Mouse (Mus musculus) neural tube, embryonic 11.5 days (tissue): Measurements from ENCODE around the gene Phc2. TPM values are rescaled to one million over a fixed set of nuclear protein-coding genes. Genes with fewer than 3 reads are reported as not detected.
A peak's percentile ranks its signal among the peaks of the same experiment; 100 is the strongest.

Source experiments
- ATAC-seq: fragments of 200-750 bp; cut with Nextera tagmentation; 2 replicates; pipeline ENCODE4 v1.8.0; 2017; ENCODE audit warnings: moderate number of reproducible peaks, mild to moderate bottlenecking, moderate TSS enrichment, moderate library complexity; ENCODE audit not compliant: insufficient read depth, low FRiP score, low TSS enrichment
- DNase-seq: peaks from one replicate; pipeline ENCODE4 v3.0.0-alpha.2; 2015; ENCODE audit warnings: low spot score
- H3K27ac ChIP-seq: fragments of 300-500 bp; sonication (generic); 2 replicates; pipeline ENCODE4 v1.5.1; 2014; ENCODE audit warnings: low read depth, mild to moderate bottlenecking, low read length
- H3K27me3 ChIP-seq: fragments of 300-500 bp; sonication (generic); 2 replicates; pipeline ENCODE4 v1.6.1; 2014; ENCODE audit warnings: mild to moderate bottlenecking, low read length, mixed read lengths; ENCODE audit not compliant: control insufficient read depth, insufficient read depth
- H3K36me3 ChIP-seq: fragments of 300-500 bp; sonication (generic); 2 replicates; pipeline ENCODE4 v1.6.1; 2014; ENCODE audit warnings: mild to moderate bottlenecking, low read length, moderate library complexity, mixed read lengths; ENCODE audit not compliant: control insufficient read depth, insufficient read depth
- H3K4me1 ChIP-seq: fragments of 300-500 bp; sonication (generic); 2 replicates; pipeline ENCODE4 v1.6.1; 2014; ENCODE audit warnings: low read length, mixed read lengths; ENCODE audit not compliant: control insufficient read depth, insufficient read depth
- H3K4me2 ChIP-seq: fragments of 300-500 bp; sonication (generic); 2 replicates; pipeline ENCODE4 v1.6.1; 2014; ENCODE audit warnings: low read depth, mild to moderate bottlenecking, moderate library complexity
- H3K4me3 ChIP-seq: fragments of 300-500 bp; sonication (generic); 2 replicates; pipeline ENCODE4 v1.5.1; 2014; ENCODE audit warnings: low read depth, low read length
- H3K9ac ChIP-seq: fragments of 300-500 bp; sonication (generic); 2 replicates; pipeline ENCODE4 v1.6.1; 2014; ENCODE audit warnings: mild to moderate bottlenecking, low read length
- H3K9me3 ChIP-seq: fragments of 300-500 bp; sonication (generic); 2 replicates; pipeline ENCODE4 v1.6.1; 2016; ENCODE audit warnings: low read length; ENCODE audit not compliant: control insufficient read depth
- WGBS: fragments of 180-500 bp; shearing (Covaris S2); extraction: QIAGEN DNeasy Blood & Tissue Kit; methylation state at CpG from one replicate; pipeline ENCODE4 v1.1.7; 2014; 5-methylcytosine and 5-hydroxymethylcytosine counted together
- polyA plus RNA-seq: library from polyadenylated mRNA; unstranded; fragments of >200 nt; fragmentation: Nextera tagmentation; extraction: Ambion mirVana; gene quantifications from 2 replicates; pipeline ENCODE4 v1.2.1, GENCODE M21; 2014

Gene Phc2
- polyA plus RNA-seq, 1 experiment from 2014 or later = 123 TPM

DNA sequence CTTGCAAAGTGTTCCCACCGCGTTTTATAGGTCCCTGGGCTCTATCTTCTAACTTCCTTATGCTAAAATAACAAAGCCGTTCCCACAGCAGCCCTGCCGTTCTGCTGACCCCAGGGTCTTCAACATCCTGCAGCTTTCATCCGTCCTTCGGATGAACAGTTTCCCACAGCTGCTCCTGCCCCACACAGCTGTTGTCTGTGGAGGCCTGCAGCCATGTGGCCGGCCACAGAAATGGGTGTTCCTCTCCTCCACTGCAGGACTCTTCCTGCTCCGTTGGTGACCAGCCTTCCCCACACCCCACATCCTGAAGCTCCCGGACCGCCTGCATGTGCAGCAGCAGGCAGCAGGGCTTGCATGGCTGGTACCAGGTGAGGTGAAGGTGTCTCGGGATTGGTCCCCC, 17.3 kb upstream of the Phc2 start:
- H3K9me3 ChIP-seq = no peaks in the 10 kb centered on the region
- H3K4me3 ChIP-seq = no peak overlapping the region
- peaks cover 13% of the 10 kb centered on the region for H3K4me1 ChIP-seq
- no peak overlapping the region for H3K27ac ChIP-seq
- no peak overlapping the region for H3K4me2 ChIP-seq
- no peaks in the 10 kb centered on the region for H3K27me3 ChIP-seq
- H3K9ac ChIP-seq = no peak overlapping the region
- H3K36me3 ChIP-seq = no peaks in the 10 kb centered on the region
- ATAC-seq = no peak
- DNase-seq = peak; percentile 44
- WGBS = 38% methylated on average over 11 of the region's 11 CpGs

DNA sequence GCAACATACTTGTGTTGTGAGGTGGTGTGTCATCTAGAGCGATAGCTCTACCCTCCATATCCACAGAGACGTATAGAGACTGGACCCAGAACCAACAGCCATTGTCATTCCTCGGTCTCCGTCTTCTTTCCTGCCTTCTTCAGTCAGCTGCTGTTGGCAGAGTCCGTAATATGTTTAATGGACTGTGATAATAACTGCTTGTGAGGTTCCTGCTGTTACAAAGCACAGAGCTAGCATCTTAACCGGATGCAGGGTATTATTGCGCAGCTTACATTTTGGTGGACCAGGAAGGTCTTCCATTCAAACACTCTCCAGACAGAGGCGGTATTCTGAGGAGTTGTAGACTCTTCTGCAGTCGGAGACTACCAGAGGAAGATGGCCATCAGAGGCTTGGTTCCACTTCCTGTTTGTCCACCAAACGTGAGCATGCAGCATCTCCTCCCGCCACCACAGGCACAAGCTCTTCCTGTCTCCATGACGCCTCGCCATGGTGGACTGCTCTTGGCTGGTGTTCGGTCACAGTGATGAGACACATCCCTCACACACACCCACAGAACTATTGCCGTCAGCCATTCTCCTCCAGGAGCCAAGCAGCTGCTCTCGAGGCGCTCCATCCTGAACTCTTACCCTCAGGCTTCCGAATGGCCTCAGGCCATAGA, 16.1 kb upstream of the Phc2 start:
- Histone ChIP-seq H3K4me1 (peaks cover 17% of the 10 kb centered on the region), H3K4me2 (no peak overlapping the region), H3K4me3 (no peak overlapping the region), H3K27ac (no peak overlapping the region), H3K36me3 (no peaks in the 10 kb centered on the region), H3K9me3 (no peaks in the 10 kb centered on the region), H3K27me3 (no peaks in the 10 kb centered on the region), H3K9ac (no peak overlapping the region)
- ATAC-seq (no peak), DNase-seq (no peak)
- 85% methylated on average over 18 of the region's 18 CpGs for WGBS

DNA sequence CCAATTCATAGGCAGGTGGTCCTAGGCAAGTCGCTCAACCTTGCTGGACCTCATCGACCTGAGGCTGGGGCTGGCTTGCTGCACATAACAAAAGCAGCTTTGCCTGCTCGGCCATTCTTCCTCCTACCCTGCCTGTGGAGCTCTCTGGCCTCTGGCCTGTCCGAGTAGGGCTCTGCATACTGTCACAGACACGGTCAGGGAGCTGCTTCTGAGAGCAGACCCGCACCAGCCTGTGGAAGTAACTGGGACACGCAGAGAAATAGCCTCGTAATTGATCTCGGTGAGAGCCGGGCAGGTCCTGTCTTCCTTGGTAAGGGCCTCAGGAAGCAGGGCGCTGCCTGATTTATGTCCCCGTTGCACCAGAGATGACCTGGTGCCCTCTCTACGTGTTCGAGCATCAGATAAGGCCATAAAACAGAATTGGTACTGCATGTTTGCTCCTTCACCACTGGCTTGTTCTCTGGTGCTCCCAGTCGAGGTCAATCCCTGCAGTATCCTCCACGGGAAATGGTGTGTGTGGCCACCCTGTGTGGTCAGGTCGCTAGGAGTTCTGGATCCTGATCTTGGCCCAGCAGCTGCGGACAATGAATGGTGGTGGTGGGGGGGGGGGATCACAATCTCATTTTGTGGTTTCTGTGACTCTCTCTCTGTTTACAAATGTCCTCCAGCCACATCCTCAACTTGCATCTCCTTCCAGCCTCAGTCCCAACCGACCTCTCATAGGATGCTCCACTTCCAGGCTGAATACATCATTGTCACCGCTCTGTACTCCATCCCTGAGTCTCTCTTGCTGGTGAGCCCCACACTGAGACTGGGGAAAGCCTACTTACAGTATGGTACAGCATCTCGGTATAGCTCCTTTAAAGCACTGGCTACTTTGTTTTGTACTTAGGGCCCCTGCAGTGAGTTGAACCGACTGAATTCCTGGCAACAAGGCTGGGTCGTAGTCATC, 12.5 kb upstream of the Phc2 start:
- peak overlapping the region; percentile 15; the same call in 1 of the 2 replicates for H3K27ac ChIP-seq
- DNase-seq (no peak), ATAC-seq (no peak)
- WGBS = 25% methylated on average over 23 of the region's 23 CpGs
- no peak overlapping the region for H3K4me3 ChIP-seq
- H3K36me3 ChIP-seq = no peaks in the 10 kb centered on the region
- H3K9me3 ChIP-seq = no peaks in the 10 kb centered on the region
- H3K27me3 ChIP-seq = no peaks in the 10 kb centered on the region
- no peak overlapping the region for H3K4me2 ChIP-seq
- H3K9ac ChIP-seq = no peak overlapping the region
- H3K4me1 ChIP-seq = peaks cover 12% of the 10 kb centered on the region

DNA sequence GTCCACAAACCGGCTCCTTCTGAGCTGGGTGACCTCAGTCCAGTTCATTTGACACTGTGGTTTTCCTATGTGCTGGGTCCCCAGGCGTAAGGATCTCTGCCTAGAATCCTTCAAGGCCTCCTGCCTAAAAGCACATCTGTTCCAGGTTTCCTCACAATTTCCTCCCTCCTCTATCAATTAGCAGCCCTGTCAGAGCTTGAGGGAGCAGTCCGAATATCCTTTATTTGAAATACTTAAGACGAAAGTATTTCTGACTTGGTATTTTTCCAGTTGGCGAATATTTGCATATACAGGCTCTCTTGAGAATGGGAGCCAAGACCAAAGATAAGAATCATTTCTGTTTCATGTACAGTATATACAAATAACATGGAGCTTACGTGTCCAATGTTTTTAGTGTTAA, 8.6 kb upstream of the Phc2 start:
- no peak overlapping the region for H3K9ac ChIP-seq
- H3K36me3 ChIP-seq = no peaks in the 10 kb centered on the region
- no peak overlapping the region for H3K27ac ChIP-seq
- ATAC-seq = no peak
- WGBS = 75% methylated on average over 6 of the region's 6 CpGs
- H3K4me2 ChIP-seq = no peak overlapping the region
- H3K27me3 ChIP-seq = no peaks in the 10 kb centered on the region
- DNase-seq = no peak
- H3K4me1 ChIP-seq = peaks cover 13% of the 10 kb centered on the region
- no peak overlapping the region for H3K4me3 ChIP-seq
- H3K9me3 ChIP-seq = no peaks in the 10 kb centered on the region

DNA sequence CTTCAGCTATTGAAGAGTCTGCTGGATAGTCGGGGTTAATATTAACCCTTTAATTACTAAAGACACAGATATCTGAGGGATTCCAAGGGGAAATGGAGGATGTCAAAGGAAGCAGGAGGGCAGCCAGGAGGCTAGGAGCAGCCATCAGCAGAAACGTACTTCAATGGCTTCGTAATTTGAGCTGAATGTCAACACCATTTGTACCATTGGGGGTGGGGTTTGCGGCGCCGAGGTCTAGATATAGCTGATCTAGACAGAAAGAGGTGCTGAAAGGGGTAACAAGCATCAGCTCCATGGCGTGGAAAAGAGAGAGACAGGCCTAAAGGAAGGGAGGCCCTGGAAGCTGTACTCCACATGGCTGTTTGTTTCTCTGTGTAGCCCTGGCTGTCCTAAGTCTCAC, 7.7 kb upstream of the Phc2 start:
- Histone ChIP-seq H3K9me3 (no peaks in the 10 kb centered on the region), H3K9ac (no peak overlapping the region), H3K4me1 (peaks cover 13% of the 10 kb centered on the region), H3K4me2 (no peak overlapping the region), H3K4me3 (no peak overlapping the region), H3K36me3 (no peaks in the 10 kb centered on the region), H3K27me3 (no peaks in the 10 kb centered on the region), H3K27ac (no peak overlapping the region)
- DNase-seq = no peak
- 38% methylated on average over 7 of the region's 7 CpGs for WGBS
- ATAC-seq = no peak

DNA sequence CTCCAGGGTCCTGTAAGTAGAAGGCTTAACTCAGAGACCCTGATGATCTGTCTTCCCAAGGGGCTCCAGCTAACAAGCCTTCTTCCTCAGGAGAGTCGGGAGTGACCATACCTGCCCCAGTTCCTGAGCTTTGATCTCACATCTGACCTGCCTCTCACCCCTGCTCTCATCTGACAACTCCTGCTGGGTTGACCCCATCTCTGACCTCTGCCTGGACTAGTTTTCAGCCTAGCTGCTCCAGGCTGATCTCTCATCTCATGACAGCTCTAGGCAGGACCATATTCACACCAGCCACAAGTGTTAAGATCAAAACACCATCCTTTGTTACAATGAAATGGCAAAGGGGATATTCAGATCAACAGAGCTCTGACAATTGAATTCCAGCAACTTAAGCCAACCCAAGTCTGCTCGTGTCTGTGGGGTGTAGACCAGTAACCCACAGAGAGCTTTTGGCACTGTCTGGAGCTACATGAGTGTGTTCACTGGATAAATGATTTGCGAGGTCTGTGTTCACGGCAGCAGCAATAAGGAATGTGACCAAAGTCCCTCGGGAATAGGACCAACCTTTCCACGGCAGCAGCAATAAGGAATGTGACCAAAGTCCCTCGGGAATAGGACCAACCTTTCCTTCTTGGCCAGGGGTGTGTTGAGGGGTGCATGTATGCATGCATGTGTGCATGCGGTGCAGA, 5.8 kb upstream of the Phc2 start:
- 42% methylated on average over 8 of the region's 8 CpGs for WGBS
- no peak overlapping the region for H3K4me2 ChIP-seq

DNA sequence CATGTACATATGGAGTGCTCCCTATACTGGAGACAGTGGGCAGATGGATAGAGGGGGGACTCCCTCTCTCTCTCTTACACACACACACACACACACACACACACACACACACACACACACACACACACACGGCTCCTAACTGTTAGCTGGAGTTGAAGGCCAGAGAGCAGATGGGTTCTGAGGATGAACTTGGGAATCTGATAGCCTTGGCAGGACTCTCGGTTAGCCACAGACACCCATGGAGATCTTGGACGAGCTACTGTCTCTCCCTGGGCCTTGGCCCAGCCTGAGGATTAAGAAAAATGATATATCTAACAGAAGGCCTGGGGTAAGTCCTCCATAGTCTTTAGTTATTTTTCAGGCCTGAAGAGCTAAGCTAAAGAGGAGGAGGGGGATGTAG, 3.0 kb upstream of the Phc2 start:
- no peak overlapping the region for H3K9ac ChIP-seq
- no peaks in the 10 kb centered on the region for H3K27me3 ChIP-seq
- H3K9me3 ChIP-seq = no peaks in the 10 kb centered on the region
- ATAC-seq (no peak), DNase-seq (no peak)
- no peaks in the 10 kb centered on the region for H3K36me3 ChIP-seq
- H3K4me2 ChIP-seq = no peak overlapping the region
- H3K4me1 ChIP-seq = peaks cover 22% of the 10 kb centered on the region
- WGBS = 59% methylated on average over 3 of the region's 3 CpGs
- H3K27ac ChIP-seq = no peak overlapping the region; the same call in 1 of the 2 replicates
- no peak overlapping the region for H3K4me3 ChIP-seq

More for the DNA sequence above, 5.8 kb upstream of the Phc2 start:
- DNase-seq = no peak
- Histone ChIP-seq H3K4me1 (peaks cover 12% of the 10 kb centered on the region), H3K27me3 (no peaks in the 10 kb centered on the region), H3K4me3 (no peak overlapping the region), H3K36me3 (no peaks in the 10 kb centered on the region), H3K9me3 (no peaks in the 10 kb centered on the region), H3K27ac (no peak overlapping the region), H3K9ac (no peak overlapping the region)
- no peak for ATAC-seq

DNA sequence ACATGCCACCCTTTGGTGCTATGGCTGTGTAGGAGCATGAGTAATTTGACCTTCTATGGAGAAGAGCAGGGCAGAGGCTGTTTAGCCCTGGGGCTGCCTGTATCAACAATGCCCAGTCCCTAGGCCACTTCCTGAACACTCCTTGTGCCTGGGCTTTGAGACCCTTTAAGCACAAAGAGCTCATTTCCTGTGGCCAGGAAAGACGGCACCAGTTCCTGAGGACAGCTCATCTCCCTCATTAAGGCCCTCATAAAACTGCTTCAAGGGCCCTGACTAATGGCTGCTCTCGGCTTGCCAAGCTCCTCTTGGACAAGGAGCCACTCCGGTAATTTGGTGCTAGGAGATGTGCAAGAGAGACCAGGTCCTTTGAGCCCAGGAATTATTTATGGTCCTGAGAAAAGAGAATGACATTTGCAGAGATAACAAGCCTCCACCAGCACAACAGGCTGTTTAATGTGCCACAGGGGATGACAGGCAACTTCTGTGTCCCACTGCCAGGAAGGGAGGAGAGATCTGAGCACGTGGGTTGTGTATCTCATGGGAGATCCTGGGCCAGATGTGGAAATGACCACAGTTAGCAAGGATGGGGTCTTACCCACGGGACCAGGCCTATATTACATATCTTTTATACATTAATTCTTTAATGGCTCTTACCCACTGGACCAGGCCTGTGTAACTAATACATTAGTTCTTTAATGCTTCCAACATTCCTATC, 1.8 kb upstream of the Phc2 start:
- H3K4me2 ChIP-seq = no peak overlapping the region
- no peak overlapping the region for H3K4me3 ChIP-seq
- H3K27me3 ChIP-seq = no peaks in the 10 kb centered on the region
- 7% methylated on average over 5 of the region's 5 CpGs for WGBS
- H3K27ac ChIP-seq = peak overlapping the region; percentile 45
- H3K9ac ChIP-seq = no peak overlapping the region
- ATAC-seq = no peak
- H3K36me3 ChIP-seq = no peaks in the 10 kb centered on the region
- H3K9me3 ChIP-seq = no peaks in the 10 kb centered on the region
- DNase-seq = no peak
- peaks cover 22% of the 10 kb centered on the region for H3K4me1 ChIP-seq
